24 mouse cellular contexts compared by ENCODE assay signal in the genomic region with DNA sequence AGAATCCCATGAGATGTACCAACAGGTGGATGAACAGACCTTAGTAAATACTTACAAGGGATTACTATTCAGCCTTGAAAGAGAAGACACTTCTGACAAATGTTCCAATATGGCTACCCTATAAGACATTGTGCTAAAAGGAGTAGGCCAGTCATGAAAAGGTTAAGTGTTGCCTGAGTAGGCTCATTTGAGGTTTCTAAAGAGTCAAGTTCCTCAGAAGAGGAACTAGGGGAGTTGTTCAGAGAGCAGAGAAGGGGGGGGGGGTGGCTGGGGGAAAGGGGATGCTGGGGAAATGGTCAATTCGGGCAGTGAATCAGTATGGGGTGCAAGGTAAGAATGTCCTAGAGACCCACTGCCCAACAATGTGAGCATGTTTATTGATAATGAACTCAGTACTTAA. TPM values are rescaled to one million over a fixed set of nuclear protein-coding genes. Genes with fewer than 3 reads are reported as not detected.
"Had no signal": no experiment of that assay in that cellular context is flagged by ENCODE, and none has a peak within 500 bp of the region (broad histone marks: within the 10 kb centered on the region; RNA-seq: fewer than 3 reads in every experiment).

No protein-coding gene starts in this region.

- H3K4me1 ChIP-seq: intestine, embryonic 15.5 days; kidney, embryonic 15.5 days; limb, embryonic 10.5 days; limb, embryonic 13.5 days; liver, embryonic 12.5 days; liver, embryonic 15.5 days; midbrain, embryonic 12.5 days; midbrain, embryonic 15.5 days; neural tube, embryonic 13.5 days; stomach, embryonic 15.5 days had no signal

- ATAC-seq: intestine, embryonic 15.5 days; liver, embryonic 12.5 days; midbrain, embryonic 15.5 days had no signal

- H3K4me3 ChIP-seq: intestine, embryonic 15.5 days; kidney, embryonic 15.5 days; left cerebral cortex, adult 2 months; limb, embryonic 10.5 days; limb, embryonic 13.5 days; liver, embryonic 12.5 days; liver, embryonic 15.5 days; midbrain, embryonic 12.5 days; midbrain, embryonic 15.5 days; myocyte; neural tube, embryonic 13.5 days; stomach, embryonic 15.5 days had no signal

- DNase-seq: kidney, adult 11 months; kidney, adult 8-10 months; kidney, postnatal 10 days; kidney, postnatal 36 days; layer of hippocampus, postnatal 36 days; liver; lung, adult 2 months; lung, postnatal 14 days; right cerebral cortex, adult 18-20 months; right cerebral cortex, postnatal 14 days; right cerebral cortex, postnatal 4 days; thymus, postnatal 25 days had no signal

- H3K27ac ChIP-seq: intestine, embryonic 15.5 days; kidney, embryonic 15.5 days; left cerebral cortex, adult 2 months; limb, embryonic 10.5 days; limb, embryonic 13.5 days; liver, embryonic 12.5 days; liver, embryonic 15.5 days; midbrain, embryonic 12.5 days; midbrain, embryonic 15.5 days; neural tube, embryonic 13.5 days; stomach, embryonic 15.5 days had no signal

- H3K9ac ChIP-seq: intestine, embryonic 15.5 days; kidney, embryonic 15.5 days; limb, embryonic 13.5 days; liver, embryonic 12.5 days; liver, embryonic 15.5 days; midbrain, embryonic 12.5 days; midbrain, embryonic 15.5 days; neural tube, embryonic 13.5 days; stomach, embryonic 15.5 days had no signal

- H3K27me3 ChIP-seq: intestine, embryonic 15.5 days; kidney, embryonic 15.5 days; limb, embryonic 13.5 days; liver, embryonic 12.5 days; liver, embryonic 15.5 days; midbrain, embryonic 12.5 days; midbrain, embryonic 15.5 days; neural tube, embryonic 13.5 days; stomach, embryonic 15.5 days had no signal

- H3K36me3 ChIP-seq: intestine, embryonic 15.5 days; kidney, embryonic 15.5 days; limb, embryonic 10.5 days; limb, embryonic 13.5 days; liver, embryonic 12.5 days; liver, embryonic 15.5 days; midbrain, embryonic 12.5 days; midbrain, embryonic 15.5 days; neural tube, embryonic 13.5 days; stomach, embryonic 15.5 days had no signal

RNA-seq across cellular contexts. Expression of gene Ccdc162, which starts 50.9 kb away (rescaled TPM):
- polyA plus RNA-seq: liver, embryonic 15.5 days had no signal
